Mouse (Mus musculus) liver, postnatal 0 days (tissue): ENCODE measurements around the gene Mdm2.

Experiments used
- CTCF ChIP-seq: sonication (generic); IDR thresholded peaks from 2 replicates; pipeline ENCODE4 v1.5.1; 2016; ENCODE audit warnings: antibody characterized with exemption, low read depth
- EP300 ChIP-seq: IDR thresholded peaks from 2 replicates; pipeline ENCODE4 v1.6.1; 2016; ENCODE audit warnings: antibody characterized with exemption, low read depth, mild to moderate bottlenecking

DNA sequence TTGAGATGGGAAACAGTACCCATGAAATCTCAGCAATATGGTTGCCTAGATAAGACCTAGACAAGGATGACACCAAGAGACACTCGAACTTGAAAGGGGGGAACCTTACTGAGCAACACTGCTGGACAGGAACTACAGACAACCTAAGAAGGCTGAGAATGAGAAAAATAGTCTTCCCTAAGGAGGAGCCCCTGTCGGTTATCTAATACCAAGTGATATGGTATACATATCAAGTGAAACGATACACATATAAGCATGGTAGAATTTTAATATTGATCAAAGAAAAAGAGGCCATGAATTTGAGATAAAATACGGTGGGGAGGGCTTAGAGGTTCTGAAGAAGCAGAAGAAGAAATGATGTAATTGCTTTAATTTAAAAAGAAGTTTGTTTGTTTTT lies 58.2 kb downstream of the Mdm2 start:
- no peak for TF ChIP-seq CTCF
- no peak for TF ChIP-seq EP300
